Mouse (Mus musculus): ENCODE measurements around the gene Ifi213.

DNA sequence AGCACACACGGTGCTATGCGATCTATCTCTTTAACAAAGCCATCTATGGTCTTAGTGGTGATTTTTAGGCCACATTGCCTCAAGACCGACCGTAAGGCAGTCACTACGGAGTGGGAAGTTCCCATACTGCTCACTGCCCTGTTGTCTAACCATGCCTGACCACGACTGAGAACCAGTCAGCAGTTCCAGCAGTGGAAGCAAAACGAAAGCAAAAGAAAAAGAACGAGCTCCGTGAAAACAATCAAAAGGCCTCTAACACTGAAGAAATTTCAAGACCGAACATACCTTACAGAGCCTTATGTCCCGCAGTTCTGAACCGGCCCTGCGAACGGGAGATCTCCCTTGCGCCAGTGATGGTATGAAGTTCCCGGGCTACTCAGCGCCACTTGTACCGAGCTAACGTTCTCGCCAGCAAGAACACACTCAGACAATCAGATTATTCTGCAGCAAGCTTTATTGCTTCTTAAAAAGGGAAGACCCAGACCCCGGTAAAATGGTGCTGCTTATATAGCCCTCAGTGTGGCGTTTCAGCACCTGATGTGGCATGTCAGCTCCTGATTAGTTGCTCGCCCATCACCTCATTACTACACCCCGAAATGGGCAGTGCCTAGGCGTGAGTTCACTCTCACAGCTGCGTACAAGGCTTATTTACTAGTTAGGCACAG is 19.0 kb downstream of the Ifi213 start:
- TF ChIP-seq CTCF (IDR thresholded peaks at IDR 0.05; ENCODE audit: borderline replicate concordance, insufficient read depth, low read length) (no peak), POLR2A (IDR thresholded peaks at IDR 0.05; ENCODE audit: low read depth, low read length) (no peak)
